Mouse (Mus musculus): ENCODE results near the gene Rasgef1a.

GRCm38 (mm10) chr6:118088750-118089440 lies 77.7 kb downstream of the Rasgef1a start:
- no peak for TF ChIP-seq CTCF (IDR thresholded peaks at IDR 0.05; ENCODE audit: control insufficient read depth, insufficient read depth, low read length)
- no peak for TF ChIP-seq POLR2A (IDR thresholded peaks at IDR 0.05; ENCODE audit: borderline replicate concordance, control insufficient read depth, low read depth, low read length)
